Mouse (Mus musculus) stomach, embryonic 15.5 days (tissue): ENCODE measurements around the gene Plscr4. TPM values are rescaled to one million over a fixed set of nuclear protein-coding genes. Genes with fewer than 3 reads are reported as not detected.

Experiments used
- ATAC-seq: fragments of 200-750 bp; cut with Nextera tagmentation; 2 replicates; pipeline ENCODE4 v1.8.0; 2017; ENCODE audit warnings: low read depth, moderate number of reproducible peaks, moderate TSS enrichment; ENCODE audit not compliant: insufficient read depth, low FRiP score
- H3K27ac ChIP-seq: fragments of 300-500 bp; sonication (generic); 2 replicates; pipeline ENCODE4 v1.5.1; 2015; ENCODE audit warnings: mild to moderate bottlenecking, inconsistent platforms
- H3K27me3 ChIP-seq: fragments of 300-500 bp; sonication (generic); replicated peaks from 2 replicates; pipeline ENCODE4 v1.6.1; 2015; ENCODE audit warnings: inconsistent platforms
- H3K36me3 ChIP-seq: fragments of 300-500 bp; sonication (generic); 2 replicates; pipeline ENCODE4 v1.6.1; 2015; ENCODE audit warnings: inconsistent platforms
- H3K4me1 ChIP-seq: fragments of 300-500 bp; sonication (generic); 2 replicates; pipeline ENCODE4 v1.6.1; 2015; ENCODE audit warnings: inconsistent platforms
- H3K4me2 ChIP-seq: fragments of 300-500 bp; sonication (generic); 2 replicates; pipeline ENCODE4 v1.6.1; 2015; ENCODE audit warnings: mild to moderate bottlenecking, inconsistent platforms
- H3K4me3 ChIP-seq: fragments of 300-500 bp; sonication (generic); replicated peaks from 2 replicates; pipeline ENCODE4 v1.5.1; 2015; ENCODE audit warnings: inconsistent platforms
- H3K9ac ChIP-seq: fragments of 300-500 bp; sonication (generic); 2 replicates; pipeline ENCODE4 v1.6.1; 2015; ENCODE audit warnings: inconsistent platforms
- H3K9me3 ChIP-seq: fragments of 300-500 bp; sonication (generic); 2 replicates; pipeline ENCODE4 v1.6.1; 2016; ENCODE audit warnings: inconsistent platforms
- WGBS: fragments of 180-500 bp; shearing (Covaris S2); methylation state at CpG from one replicate; pipeline ENCODE4 v1.1.7; 2015; 5-methylcytosine and 5-hydroxymethylcytosine counted together
- polyA plus RNA-seq: library from polyadenylated mRNA; unstranded; fragments of >200 nt; fragmentation: Nextera tagmentation; extraction: Ambion mirVana; gene quantifications from 2 replicates; pipeline ENCODE4 v1.2.1, GENCODE M21; 2015

The Plscr4 gene
- polyA plus RNA-seq, 1 experiment from 2014 or later, result 11.7 TPM

- 95% methylated on average over 12 of the region's 12 CpGs for WGBS
- no peaks in the 10 kb centered on the region for H3K4me1 ChIP-seq
- no peak for ATAC-seq
Observed at GRCm38 (mm10) chr9:92517036-92517435, 59.9 kb downstream of the Plscr4 start.

GRCm38 (mm10) chr9:92520751-92521150 lies 63.6 kb downstream of the Plscr4 start:
- Histone ChIP-seq H3K27me3 (no peaks in the 10 kb centered on the region), H3K4me3 (no peak overlapping the region), H3K36me3 (no peaks in the 10 kb centered on the region), H3K4me2 (no peak overlapping the region), H3K9ac (no peak overlapping the region), H3K4me1 (no peaks in the 10 kb centered on the region), H3K9me3 (no peaks in the 10 kb centered on the region), H3K27ac (no peak overlapping the region)
- ATAC-seq, result no peak
- 87% methylated on average over 10 of the region's 10 CpGs for WGBS

More at GRCm38 (mm10) chr9:92517036-92517435, 59.9 kb downstream of the Plscr4 start:
- Histone ChIP-seq H3K27me3 (no peaks in the 10 kb centered on the region), H3K36me3 (no peaks in the 10 kb centered on the region), H3K9me3 (no peaks in the 10 kb centered on the region), H3K4me3 (no peak overlapping the region), H3K4me2 (no peak overlapping the region), H3K9ac (no peak overlapping the region), H3K27ac (no peak overlapping the region)

- H3K27ac ChIP-seq, result no peak overlapping the region
- no peaks in the 10 kb centered on the region for H3K4me1 ChIP-seq
- 83% methylated on average over 4 of the region's 4 CpGs for WGBS
- H3K36me3 ChIP-seq, result no peaks in the 10 kb centered on the region
- H3K27me3 ChIP-seq, result no peaks in the 10 kb centered on the region
- H3K9me3 ChIP-seq, result no peaks in the 10 kb centered on the region
- H3K4me2 ChIP-seq, result no peak overlapping the region
- ATAC-seq, result no peak
- H3K9ac ChIP-seq, result no peak overlapping the region
- H3K4me3 ChIP-seq, result no peak overlapping the region
Observed at GRCm38 (mm10) chr9:92524506-92524905, 67.3 kb downstream of the Plscr4 start.

GRCm38 (mm10) chr9:92530055-92530454 lies 72.9 kb downstream of the Plscr4 start:
- 81% methylated on average over 3 of the region's 3 CpGs for WGBS
- no peak overlapping the region for H3K27ac ChIP-seq

GRCm38 (mm10) chr9:92537735-92538134 lies 80.6 kb downstream of the Plscr4 start:
- H3K4me1 ChIP-seq, result 0 out of 2 replicates have a peak, but pooled peaks cover 2% of the 10 kb centered on the region
- H3K4me3 ChIP-seq, result no peak overlapping the region
- no peaks in the 10 kb centered on the region for H3K36me3 ChIP-seq
- no peak for ATAC-seq
- no peak overlapping the region for H3K9ac ChIP-seq
- 69% methylated on average over 6 of the region's 6 CpGs for WGBS
- no peaks in the 10 kb centered on the region for H3K27me3 ChIP-seq
- no peak overlapping the region for H3K4me2 ChIP-seq
- no peaks in the 10 kb centered on the region for H3K9me3 ChIP-seq
- H3K27ac ChIP-seq, result no peak overlapping the region

More at GRCm38 (mm10) chr9:92530055-92530454, 72.9 kb downstream of the Plscr4 start:
- no peak for ATAC-seq
- no peaks in the 10 kb centered on the region for H3K4me1 ChIP-seq
- no peaks in the 10 kb centered on the region for H3K27me3 ChIP-seq
- no peak overlapping the region for H3K4me2 ChIP-seq
- H3K9me3 ChIP-seq, result no peaks in the 10 kb centered on the region
- no peaks in the 10 kb centered on the region for H3K36me3 ChIP-seq
- no peak overlapping the region for H3K4me3 ChIP-seq
- no peak overlapping the region for H3K9ac ChIP-seq

- no peak overlapping the region for H3K4me2 ChIP-seq
- no peak overlapping the region for H3K4me3 ChIP-seq
- H3K4me1 ChIP-seq, result 0 out of 2 replicates have a peak, but pooled peaks cover 6% of the 10 kb centered on the region
- no peak for ATAC-seq
- H3K36me3 ChIP-seq, result no peaks in the 10 kb centered on the region
- no peaks in the 10 kb centered on the region for H3K27me3 ChIP-seq
- 71% methylated on average over 6 of the region's 6 CpGs for WGBS
- H3K27ac ChIP-seq, result no peak overlapping the region
- no peaks in the 10 kb centered on the region for H3K9me3 ChIP-seq
- no peak overlapping the region for H3K9ac ChIP-seq
Observed at GRCm38 (mm10) chr9:92538216-92538615, 81.0 kb downstream of the Plscr4 start.

Other genes with a start within 250 kb of the Plscr4 start
- 53.0 and 63.9 TPM in 2 replicates for gene Plscr1, start 207.6 kb upstream of the Plscr4 start, polyA plus RNA-seq
- gene Plscr2, start 181.8 kb upstream of the Plscr4 start, polyA plus RNA-seq, result 1.6 and 2.3 TPM in 2 replicates
- not detected in 2 replicates for gene 1700057G04Rik, start 148.0 kb upstream of the Plscr4 start, polyA plus RNA-seq
- gene Plod2, start 84.8 kb downstream of the Plscr4 start, polyA plus RNA-seq, result 39.4 and 41.4 TPM in 2 replicates